Mouse (Mus musculus) layer of hippocampus, adult 2 months (tissue): ENCODE measurements around the gene Pcnx2. TPM values are rescaled to one million over a fixed set of nuclear protein-coding genes. Genes with fewer than 3 reads are reported as not detected.

ENCODE experiments used
- DNase-seq, 2 experiments: peaks; one replicate each; pipeline ENCODE4 v3.0.0; 2022; ENCODE audit warnings: low spot score in 2 of 2
- H3K27ac ChIP-seq: fragments of 200-600 bp; 2 replicates; pipeline ENCODE4 v1.8.1; 2022
- H3K4me3 ChIP-seq: fragments of 200-600 bp; 2 replicates; pipeline ENCODE4 v1.8.1; 2022; ENCODE audit warnings: mild to moderate bottlenecking
- CTCF ChIP-seq: fragments of 200-600 bp; conservative IDR thresholded peaks from 2 replicates; pipeline ENCODE4 v1.8.1; 2022; ENCODE audit warnings: antibody characterized with exemption, mild to moderate bottlenecking, moderate library complexity
- total RNA-seq, 2 experiments: library from RNA; stranded (reverse); gene quantifications; 2 replicates each; pipeline ENCODE4 v1.2.3; 2021

The Pcnx2 gene
- total RNA-seq, 2 experiments from 2014 or later: 66.8 to 69.1 TPM

DNA sequence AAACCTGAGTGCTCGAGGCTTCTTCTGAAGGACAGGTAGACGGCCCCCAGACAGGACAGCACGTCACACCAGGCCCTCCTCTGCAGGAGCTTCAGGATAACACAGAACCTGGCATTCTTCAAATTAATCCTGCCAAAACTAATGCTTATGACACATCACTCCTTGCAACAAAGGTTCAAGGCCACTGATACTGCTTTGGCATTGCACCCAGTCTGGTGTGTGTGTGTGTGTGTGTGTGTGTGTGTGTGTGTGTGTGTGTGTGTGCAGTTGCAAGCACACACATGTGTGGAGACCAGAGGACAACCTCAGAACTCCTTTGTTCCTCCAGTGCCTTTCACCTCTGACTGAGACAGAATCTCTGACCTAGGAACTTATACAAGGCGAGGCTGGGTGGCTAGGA lies 15.1 kb upstream of the Pcnx2 start:
- TF ChIP-seq CTCF: no peak

GRCm38 (mm10) chr8:125911229-125911580 lies 13.1 kb upstream of the Pcnx2 start:
- DNase-seq: no peak
- no peak for TF ChIP-seq CTCF
- no peak overlapping the region for H3K27ac ChIP-seq

More for the DNA sequence above, 15.1 kb upstream of the Pcnx2 start:
- no peak overlapping the region for H3K27ac ChIP-seq
- no peak for DNase-seq
- no peak overlapping the region for H3K4me3 ChIP-seq

DNA sequence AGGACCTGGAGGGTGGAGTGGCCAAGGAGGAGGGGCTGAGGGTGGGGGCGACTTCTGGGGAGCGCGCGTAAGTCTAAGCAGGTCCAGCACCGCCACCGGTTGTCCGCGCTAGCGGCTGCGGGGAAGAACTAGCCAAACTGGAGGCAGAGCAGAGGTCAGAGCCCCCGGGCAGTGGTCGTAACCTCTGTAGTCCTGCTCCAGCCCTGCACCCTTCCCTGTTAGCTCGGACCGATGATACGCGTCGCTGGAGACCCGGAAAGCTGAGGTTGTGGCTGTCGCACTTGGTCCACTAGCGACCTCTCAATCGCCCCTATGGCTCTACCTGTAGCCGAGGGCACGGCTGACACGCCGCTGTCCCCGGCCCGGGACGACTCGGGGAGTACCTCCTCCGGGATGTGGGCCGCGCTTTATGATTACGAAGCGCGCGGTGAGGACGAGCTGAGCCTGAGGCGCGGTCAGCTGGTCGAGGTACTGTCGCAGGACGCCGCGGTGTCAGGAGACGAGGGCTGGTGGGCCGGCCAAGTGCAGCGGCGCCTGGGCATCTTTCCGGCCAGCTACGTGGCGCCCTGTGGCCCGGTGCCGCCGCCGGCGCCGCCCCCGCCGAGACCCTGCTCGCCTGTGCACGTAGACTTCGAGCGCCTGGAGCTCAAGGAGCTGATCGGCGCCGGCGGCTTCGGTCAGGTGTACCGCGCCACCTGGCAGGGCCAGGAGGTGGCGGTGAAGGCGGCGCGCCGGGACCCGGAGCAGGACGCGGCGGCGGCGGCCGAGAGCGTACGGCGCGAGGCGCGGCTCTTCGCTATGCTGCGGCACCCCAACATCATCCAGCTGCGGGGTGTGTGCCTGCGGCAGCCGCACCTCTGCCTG lies 12.5 kb upstream of the Pcnx2 start, which contains the start of gene Map3k21:
Gene Map3k21, plus strand, starts transcription at position 86 of the 864 bp plus-strand sequence.
- H3K4me3 ChIP-seq: peak within 1 kb of the TSS; percentile 64
- DNase-seq: no peak
- H3K27ac ChIP-seq: no peak within 1 kb of the TSS
- TF ChIP-seq CTCF: no peak

More at GRCm38 (mm10) chr8:125911229-125911580, 13.1 kb upstream of the Pcnx2 start:
- peak overlapping the region; percentile 64 for H3K4me3 ChIP-seq

DNA sequence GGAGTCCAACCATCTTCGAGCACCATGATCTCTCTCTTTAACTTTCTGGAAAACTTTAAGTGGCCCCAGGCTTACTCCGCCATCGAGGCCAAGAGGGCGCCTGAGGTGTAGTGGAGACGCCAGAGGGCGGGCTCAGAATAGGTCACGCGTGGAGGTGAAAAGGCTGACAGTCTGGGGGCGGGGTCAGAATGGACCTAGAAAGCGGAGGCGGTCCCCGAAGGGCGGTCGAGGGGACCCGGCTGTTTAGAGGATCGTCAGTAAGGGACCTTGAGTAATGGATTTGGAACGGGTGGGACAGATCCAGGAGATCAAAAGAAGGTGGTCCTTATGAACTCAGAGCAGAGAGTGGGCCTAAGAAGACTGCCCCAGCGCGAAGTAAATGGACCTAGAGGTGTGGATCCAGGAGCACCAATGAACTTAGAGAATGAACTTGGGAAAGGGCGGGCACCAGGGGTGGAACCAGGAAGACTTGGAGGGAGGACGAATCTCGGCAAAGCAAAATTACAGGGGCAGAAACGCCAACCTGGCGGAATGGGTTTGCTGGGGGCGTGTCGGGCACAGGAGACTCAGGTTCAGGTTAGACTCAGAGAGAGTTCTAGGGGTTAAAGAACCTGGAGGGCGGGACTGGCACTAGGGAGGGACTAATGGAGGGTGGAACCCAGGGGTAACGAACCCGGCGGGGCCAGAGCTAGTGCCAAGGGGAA lies 11.7 kb upstream of the Pcnx2 start:
- Histone ChIP-seq H3K27ac (no peak overlapping the region), H3K4me3 (peak overlapping the region; percentile 64)
- no peak for DNase-seq
- no peak for TF ChIP-seq CTCF

- Histone ChIP-seq H3K4me3 (no peak overlapping the region), H3K27ac (no peak overlapping the region)
- DNase-seq: no peak
- TF ChIP-seq CTCF: peak; percentile 59
Measured at GRCm38 (mm10) chr8:125907311-125907710, 9.2 kb upstream of the Pcnx2 start.

GRCm38 (mm10) chr8:125905341-125905740 lies 7.2 kb upstream of the Pcnx2 start:
- no peak for TF ChIP-seq CTCF

GRCm38 (mm10) chr8:125902521-125902920 lies 4.4 kb upstream of the Pcnx2 start:
- TF ChIP-seq CTCF: no peak
- DNase-seq: no peak
- no peak overlapping the region for H3K27ac ChIP-seq
- no peak overlapping the region for H3K4me3 ChIP-seq

More at GRCm38 (mm10) chr8:125905341-125905740, 7.2 kb upstream of the Pcnx2 start:
- DNase-seq: no peak
- Histone ChIP-seq H3K27ac (no peak overlapping the region), H3K4me3 (no peak overlapping the region)

GRCm38 (mm10) chr8:125901167-125901566 lies 3.0 kb upstream of the Pcnx2 start:
- TF ChIP-seq CTCF: peak; percentile 72
- H3K4me3 ChIP-seq: no peak overlapping the region
- no peak for DNase-seq
- no peak overlapping the region for H3K27ac ChIP-seq

DNA sequence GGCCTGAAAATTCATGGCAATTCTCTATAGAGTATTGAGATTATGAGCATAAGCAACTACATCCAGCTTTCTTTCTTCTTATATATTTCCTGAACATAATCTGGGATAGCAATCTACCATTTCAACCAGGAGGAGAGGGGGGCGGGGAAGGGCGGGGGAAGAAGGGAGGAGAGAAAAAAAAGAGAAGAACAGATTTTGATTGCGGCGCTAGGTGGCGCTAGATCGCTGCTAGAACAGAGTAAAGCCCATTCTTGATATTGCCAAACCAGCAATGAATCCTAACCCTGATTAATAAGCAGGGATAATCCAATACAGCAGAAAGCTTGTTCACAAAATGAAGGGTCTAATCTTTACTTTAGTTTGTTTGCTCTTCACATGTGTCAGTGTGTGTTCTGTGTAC lies 782 bp upstream of the Pcnx2 start:
- H3K27ac ChIP-seq: peak overlapping the region; percentile 91
- peak; percentile 92 for TF ChIP-seq CTCF
- peak overlapping the region; percentile 70 for H3K4me3 ChIP-seq
- DNase-seq: peak; percentile 67 to 76

DNA sequence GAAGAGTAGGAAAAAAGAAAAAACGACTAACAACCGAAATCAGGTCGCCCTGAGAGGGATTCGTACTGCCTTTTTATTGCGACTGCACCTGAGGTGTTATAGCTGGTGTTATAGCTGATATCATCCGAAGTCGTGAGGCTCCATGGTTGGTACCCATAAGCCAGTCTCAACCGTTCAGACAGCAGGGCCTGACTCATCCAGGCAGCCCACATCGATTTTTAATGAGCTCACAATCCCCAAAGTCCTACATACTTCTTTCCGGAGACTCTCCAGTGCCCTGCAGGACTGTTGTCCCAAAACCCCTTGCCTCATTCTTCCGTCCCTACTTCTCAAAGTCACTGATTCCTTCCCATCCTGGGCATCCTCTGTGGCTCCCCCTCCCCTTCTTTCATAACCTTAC lies 729 bp downstream of the Pcnx2 start:
- peak overlapping the region; percentile 91 for H3K27ac ChIP-seq

DNA sequence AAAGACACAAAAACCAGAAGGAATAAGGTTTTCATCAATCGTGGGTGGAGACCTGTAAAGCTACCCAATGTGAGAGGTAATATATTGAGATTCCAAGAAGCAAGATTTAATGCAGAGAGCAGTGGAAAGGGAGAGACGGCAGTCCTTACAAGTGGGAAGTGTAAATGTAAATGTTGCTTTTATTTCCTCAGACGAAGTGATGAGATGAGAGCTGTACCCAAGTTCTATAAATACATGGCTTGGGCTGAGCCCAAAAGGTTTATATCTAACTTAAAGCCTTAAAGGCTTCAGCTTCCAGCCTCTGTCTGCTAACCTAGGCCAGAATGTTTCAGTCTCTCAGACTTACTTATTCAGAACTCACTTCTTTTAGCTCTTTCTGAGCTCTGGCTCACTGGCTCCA lies 8.2 kb downstream of the Pcnx2 start:
- TF ChIP-seq CTCF: no peak
- Histone ChIP-seq H3K4me3 (no peak overlapping the region), H3K27ac (no peak overlapping the region)
- no peak for DNase-seq

More for the DNA sequence above, 729 bp downstream of the Pcnx2 start:
- no peak for DNase-seq
- H3K4me3 ChIP-seq: peak overlapping the region; percentile 70
- no peak for TF ChIP-seq CTCF

GRCm38 (mm10) chr8:125887549-125887948 lies 10.6 kb downstream of the Pcnx2 start:
- TF ChIP-seq CTCF: no peak
- H3K27ac ChIP-seq: no peak overlapping the region
- no peak for DNase-seq
- H3K4me3 ChIP-seq: no peak overlapping the region

- Histone ChIP-seq H3K4me3 (no peak overlapping the region), H3K27ac (no peak overlapping the region)
- TF ChIP-seq CTCF: no peak
- no peak for DNase-seq
Measured at GRCm38 (mm10) chr8:125880447-125880846, 17.7 kb downstream of the Pcnx2 start.
